Mouse (Mus musculus): Measurements from ENCODE around the gene Frat1. TPM values are rescaled to one million over a fixed set of nuclear protein-coding genes. Genes with fewer than 3 reads are reported as not detected.
"Not testable (repeated sequence)": the region's sequence is repeated elsewhere in the genome, so short reads cannot be mapped to it uniquely, and the experiment has no call there.

Gene Frat1
- polyA plus RNA-seq, 1 experiment from 2014 or later, result 6.6 TPM

DNA sequence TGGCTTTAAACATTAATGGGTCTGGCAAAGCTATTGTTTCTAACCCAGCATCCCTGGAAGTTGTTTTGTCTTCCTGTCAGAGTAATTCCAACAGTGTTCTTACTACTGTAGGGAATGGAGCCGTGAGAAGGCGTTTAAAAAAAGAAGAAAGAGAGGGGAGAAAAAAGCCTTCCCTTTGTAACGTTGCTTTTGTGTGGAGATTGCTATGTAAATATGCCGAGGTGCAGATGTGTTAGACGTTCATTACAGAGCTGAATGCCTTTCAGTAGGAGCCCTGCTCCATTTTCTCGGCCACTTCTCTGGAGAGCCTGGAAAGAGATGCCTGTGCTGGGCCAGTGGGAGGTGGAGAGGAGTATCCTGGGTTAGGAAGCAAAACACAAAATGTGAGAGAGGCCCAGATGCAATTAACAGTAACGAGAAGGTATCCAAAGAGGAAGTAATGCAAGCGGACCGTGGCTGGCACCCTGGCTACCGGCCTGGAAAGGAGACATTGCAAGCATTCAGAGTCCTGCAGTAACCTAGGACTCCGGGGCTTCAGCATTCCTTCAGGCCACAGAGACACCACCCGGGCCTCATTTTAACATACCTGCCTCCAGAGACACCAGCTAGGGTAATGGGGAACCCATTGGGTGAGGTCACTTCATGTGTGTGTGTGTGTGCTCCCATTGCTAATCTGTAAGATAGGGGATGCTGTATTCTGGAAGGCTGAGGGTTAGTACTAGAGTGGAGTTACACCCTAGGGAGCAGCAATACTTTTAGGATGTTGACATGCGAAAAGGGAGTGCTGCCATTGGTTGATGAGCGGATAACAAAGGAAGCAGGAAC, 21.2 kb downstream of the Frat1 start:
- Histone ChIP-seq H3K4me1 (peaks cover 18% of the 10 kb centered on the region), H3K27me3 (ENCODE audit: insufficient read depth, poor library complexity, severe bottlenecking) (no peaks in the 10 kb centered on the region), H3K27ac (0 out of 2 replicates have a peak overlapping the region, but pooled peaks have one; percentile 17), H3K9me3 (no peaks in the 10 kb centered on the region), H3K36me3 (no peaks in the 10 kb centered on the region), H3K4me3 (0 out of 2 replicates have a peak overlapping the region, but pooled peaks have one; percentile 8)
- 35% methylated on average over 14 of the region's 14 CpGs for WGBS
- DNase-seq (ENCODE audit: low spot score), result no peak

DNA sequence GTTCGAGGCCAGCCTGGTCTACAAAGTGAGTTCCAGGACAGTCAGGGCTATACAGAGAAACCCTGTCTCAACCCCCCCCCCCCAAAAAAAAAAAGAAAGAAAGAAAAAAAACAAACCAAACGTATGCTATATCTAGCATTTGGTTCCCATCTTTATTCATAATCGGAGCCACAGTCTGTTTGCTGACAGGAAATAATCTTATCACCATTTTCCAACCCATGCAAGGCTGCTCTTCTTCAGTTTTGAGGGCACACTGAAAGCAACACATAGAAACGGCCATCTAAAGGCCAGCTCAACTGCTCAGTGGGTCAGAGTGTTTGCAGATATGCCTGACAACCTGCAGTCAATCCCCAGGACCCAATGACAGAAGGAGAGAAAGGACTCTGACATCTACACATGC, 22.7 kb downstream of the Frat1 start:
- WGBS, result 68% methylated on average over 4 of the region's 4 CpGs
- Histone ChIP-seq H3K9me3 (no peaks in the 10 kb centered on the region), H3K27me3 (ENCODE audit: insufficient read depth, poor library complexity, severe bottlenecking) (no peaks in the 10 kb centered on the region), H3K4me3 (no peak overlapping the region), H3K36me3 (no peaks in the 10 kb centered on the region), H3K27ac (no peak overlapping the region), H3K4me1 (peaks cover 8% of the 10 kb centered on the region)
- DNase-seq (ENCODE audit: low spot score), result no peak

DNA sequence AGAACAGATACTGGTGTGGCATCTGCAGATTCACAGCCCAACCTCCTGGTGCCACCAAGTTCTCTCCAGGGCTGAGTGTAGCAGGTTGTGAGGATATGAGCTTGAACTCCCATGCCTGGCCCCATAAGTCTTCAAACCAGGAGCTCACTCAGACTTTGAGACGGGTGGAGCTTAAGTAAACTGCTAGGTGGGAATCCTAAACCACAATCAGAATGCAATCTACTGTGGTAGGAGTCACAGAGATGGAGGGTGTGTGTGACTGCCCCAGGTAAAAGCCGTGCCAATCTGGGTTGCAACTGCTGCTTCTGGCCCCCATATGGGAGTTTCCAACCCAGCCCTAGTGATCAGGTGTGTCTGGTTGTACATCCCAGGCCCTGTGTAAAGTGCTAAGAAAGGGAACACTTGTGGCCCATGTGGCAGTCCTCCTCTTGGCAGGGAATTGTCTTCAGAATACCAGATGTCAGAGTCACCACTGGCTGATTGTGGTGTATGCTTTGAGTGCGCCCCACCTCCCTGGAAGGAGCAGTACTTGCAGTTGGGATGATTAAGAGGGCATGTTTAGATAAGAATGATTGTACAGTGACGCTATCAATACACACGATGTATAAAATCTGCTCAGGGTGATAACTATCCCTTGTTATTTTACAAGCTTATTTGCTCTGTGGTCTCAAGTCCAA, 27.5 kb downstream of the Frat1 start:
- Histone ChIP-seq H3K4me3 (no peak overlapping the region), H3K4me1 (peaks cover 10% of the 10 kb centered on the region), H3K27me3 (ENCODE audit: insufficient read depth, poor library complexity, severe bottlenecking) (no peaks in the 10 kb centered on the region), H3K27ac (no peak overlapping the region), H3K9me3 (no peaks in the 10 kb centered on the region), H3K36me3 (peaks cover 7% of the 10 kb centered on the region; the same call in 1 of the 2 replicates)
- DNase-seq (ENCODE audit: low spot score), result no peak
- WGBS, result 72% methylated on average over 5 of the region's 5 CpGs

DNA sequence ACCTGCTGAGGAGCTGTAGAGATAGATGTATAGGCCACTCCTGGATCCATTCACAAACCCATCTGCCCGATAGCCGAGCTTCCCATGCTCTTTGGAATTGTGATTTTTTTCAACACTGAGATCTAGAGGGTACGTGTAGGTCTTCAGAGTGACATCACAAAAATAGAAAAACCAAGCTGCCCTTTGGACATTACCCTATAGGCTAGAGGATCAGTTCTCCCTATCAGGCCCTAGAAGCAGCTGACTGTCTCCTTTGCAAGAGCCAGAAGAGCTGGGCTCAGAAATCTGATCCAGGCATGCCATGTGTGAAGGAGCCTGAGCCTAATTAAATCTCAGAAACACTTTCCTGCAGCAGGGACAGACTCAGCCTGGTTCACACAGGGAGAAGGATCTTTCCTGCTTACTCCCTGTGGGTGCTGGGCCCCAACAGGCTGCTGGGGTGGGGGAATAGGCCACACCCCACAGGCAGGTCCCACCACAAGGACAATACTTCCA, 28.1 kb downstream of the Frat1 start:
- Histone ChIP-seq H3K27me3 (ENCODE audit: insufficient read depth, poor library complexity, severe bottlenecking) (no peaks in the 10 kb centered on the region), H3K36me3 (peaks cover 14% of the 10 kb centered on the region), H3K4me3 (no peak overlapping the region), H3K27ac (no peak overlapping the region; the same call in 1 of the 2 replicates), H3K4me1 (peaks cover 10% of the 10 kb centered on the region), H3K9me3 (no peaks in the 10 kb centered on the region)
- WGBS, result 60% methylated on average over 3 of the region's 3 CpGs
- DNase-seq (ENCODE audit: low spot score), result no peak

DNA sequence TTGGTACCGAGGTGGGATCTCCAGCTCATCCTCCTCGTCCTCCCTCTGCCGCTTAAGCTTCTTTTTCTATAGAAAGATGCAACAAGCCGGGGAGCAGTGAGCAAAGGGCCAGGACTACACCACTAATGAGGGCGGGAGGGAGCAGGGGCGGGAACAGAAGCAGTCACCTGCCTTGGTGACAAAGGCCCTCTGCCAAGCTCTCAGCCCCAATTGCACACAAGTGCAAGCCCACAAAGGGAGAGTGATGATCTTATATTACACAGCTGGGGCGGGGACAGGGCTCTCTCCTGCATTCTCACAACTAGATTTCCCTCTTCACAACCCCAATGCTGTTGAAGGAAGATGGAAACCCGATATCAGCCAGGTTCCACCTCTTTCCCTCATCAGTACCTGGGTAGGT, 36.9 kb downstream of the Frat1 start:
- no peak for DNase-seq (ENCODE audit: low spot score)
- Histone ChIP-seq H3K36me3 (peaks cover 97% of the 10 kb centered on the region), H3K4me1 (no peaks in the 10 kb centered on the region), H3K27me3 (ENCODE audit: insufficient read depth, poor library complexity, severe bottlenecking) (no peaks in the 10 kb centered on the region), H3K9me3 (no peaks in the 10 kb centered on the region), H3K4me3 (no peak overlapping the region), H3K27ac (no peak overlapping the region)
- WGBS, result 90% methylated on average over 8 of the region's 8 CpGs

DNA sequence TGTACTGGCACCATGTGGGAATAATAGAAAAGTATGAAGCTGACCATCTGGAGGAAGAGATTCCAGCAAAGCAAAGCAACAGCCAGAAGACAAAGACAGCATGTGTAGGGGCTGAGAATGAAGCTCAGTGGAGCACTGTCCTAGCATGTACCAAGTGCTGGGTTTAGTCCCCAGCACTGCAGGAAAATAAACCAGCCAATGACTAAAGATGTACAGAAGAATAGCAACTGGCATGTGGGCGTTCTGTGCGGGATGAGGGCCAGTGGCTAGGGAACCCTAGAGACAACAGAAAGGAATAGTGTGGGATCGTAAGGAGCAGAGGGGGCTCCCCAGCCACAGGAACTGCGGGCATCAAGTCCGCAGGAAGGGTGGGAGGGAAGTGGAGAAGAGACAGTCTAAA, 39.5 kb downstream of the Frat1 start:
- Histone ChIP-seq H3K9me3 (no peaks in the 10 kb centered on the region), H3K36me3 (peaks cover 95% of the 10 kb centered on the region), H3K4me1 (no peaks in the 10 kb centered on the region), H3K27me3 (ENCODE audit: insufficient read depth, poor library complexity, severe bottlenecking) (no peaks in the 10 kb centered on the region), H3K4me3 (no peak overlapping the region), H3K27ac (no peak overlapping the region)
- 96% methylated on average over 5 of the region's 5 CpGs for WGBS
- no peak for DNase-seq (ENCODE audit: low spot score)

DNA sequence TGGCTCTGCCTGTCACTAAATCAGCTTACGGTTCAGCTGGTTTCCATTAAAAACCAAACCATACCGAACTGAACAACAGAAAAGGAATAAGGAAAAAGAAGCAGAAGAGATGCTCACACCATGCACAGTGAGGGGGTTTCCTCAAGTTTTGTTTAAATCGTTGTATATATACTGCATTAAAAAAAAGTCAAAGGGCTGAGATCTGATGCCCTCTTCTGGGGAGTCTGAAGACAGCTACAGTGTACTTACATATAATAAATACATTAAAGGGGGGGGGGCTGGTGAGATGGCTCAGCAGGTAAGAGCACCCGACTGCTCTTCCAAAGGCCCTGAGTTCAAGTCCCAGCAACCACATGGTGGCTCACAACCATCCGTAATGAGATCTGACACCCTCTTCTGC, 40.2 kb downstream of the Frat1 start:
- peaks cover 95% of the 10 kb centered on the region for H3K36me3 ChIP-seq
- H3K9me3 ChIP-seq; H3K27ac ChIP-seq; H3K27me3 ChIP-seq (ENCODE audit: insufficient read depth, poor library complexity, severe bottlenecking); H3K4me1 ChIP-seq; H3K4me3 ChIP-seq; DNase-seq (ENCODE audit: low spot score): not testable (repeated sequence)
- WGBS, result 93% methylated on average over 5 of the region's 5 CpGs

DNA sequence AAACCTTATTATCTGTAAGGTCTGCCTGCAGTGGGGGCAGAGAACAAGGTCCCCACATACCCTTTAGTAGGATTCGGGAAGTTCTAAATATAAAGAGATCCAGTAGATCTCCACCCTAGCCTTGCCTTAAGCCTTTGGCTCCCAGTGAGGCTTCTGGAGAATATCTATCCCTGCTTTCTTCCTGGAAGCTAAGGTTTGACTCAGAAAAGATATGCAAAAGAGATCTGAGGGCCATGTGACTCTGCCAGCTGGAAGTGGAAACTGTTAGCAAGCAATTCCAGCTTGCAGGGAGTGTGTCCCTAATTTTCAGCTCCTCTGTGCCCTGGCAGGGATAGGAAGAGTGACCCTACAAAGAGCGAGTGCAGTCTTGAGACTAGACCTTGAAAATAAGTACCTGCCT, 42.5 kb downstream of the Frat1 start:
- 90% methylated on average over 2 of the region's 2 CpGs for WGBS
- Histone ChIP-seq H3K9me3 (no peaks in the 10 kb centered on the region), H3K4me3 (no peak overlapping the region), H3K4me1 (no peaks in the 10 kb centered on the region), H3K36me3 (peaks cover 94% of the 10 kb centered on the region), H3K27ac (no peak overlapping the region), H3K27me3 (ENCODE audit: insufficient read depth, poor library complexity, severe bottlenecking) (no peaks in the 10 kb centered on the region)
- DNase-seq (ENCODE audit: low spot score), result no peak

DNA sequence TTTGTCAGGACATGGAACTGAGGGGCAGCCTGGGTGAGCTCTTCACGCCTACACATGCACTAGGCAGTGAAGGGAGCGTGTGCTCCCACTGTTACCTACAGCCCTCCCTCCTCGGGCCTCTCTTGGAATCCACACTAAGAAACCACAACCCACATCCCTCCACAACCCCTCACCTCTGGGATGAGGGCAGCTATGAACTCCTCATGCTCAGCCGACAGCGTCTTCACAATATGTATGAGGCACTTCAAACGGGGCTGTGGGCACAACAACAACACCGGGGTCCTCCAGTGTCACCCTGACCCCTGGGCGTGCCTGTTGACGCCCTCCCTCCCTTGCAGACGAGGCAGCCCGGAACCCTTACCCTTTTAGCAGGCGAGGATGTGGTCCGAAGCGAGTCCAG, 44.6 kb downstream of the Frat1 start:
- no peak overlapping the region for H3K4me3 ChIP-seq
- DNase-seq (ENCODE audit: low spot score), result no peak
- H3K4me1 ChIP-seq, result no peaks in the 10 kb centered on the region
- H3K27ac ChIP-seq, result no peak overlapping the region
- peaks cover 91% of the 10 kb centered on the region for H3K36me3 ChIP-seq
- 90% methylated on average over 14 of the region's 14 CpGs for WGBS
- no peaks in the 10 kb centered on the region for H3K9me3 ChIP-seq
- H3K27me3 ChIP-seq (ENCODE audit: insufficient read depth, poor library complexity, severe bottlenecking), result no peaks in the 10 kb centered on the region

DNA sequence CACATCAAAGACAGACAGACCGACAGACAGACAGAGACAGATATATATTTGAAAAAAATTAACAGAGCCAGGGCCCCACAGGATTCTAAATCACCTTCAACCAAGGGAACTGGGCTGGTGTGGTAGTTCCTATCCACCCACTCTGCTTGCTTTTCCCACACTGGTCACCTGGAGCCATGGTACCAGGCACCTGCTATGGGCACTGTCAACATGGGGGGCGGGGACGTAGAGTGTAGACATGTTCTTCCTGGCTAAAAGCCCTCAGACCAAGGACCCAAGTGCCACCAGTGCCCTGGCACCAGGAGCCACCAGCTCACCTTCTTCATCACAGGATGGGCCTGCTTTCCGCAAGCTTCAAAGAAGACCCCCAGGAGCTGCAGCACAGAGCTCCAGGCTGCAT, 52.1 kb downstream of the Frat1 start:
- Histone ChIP-seq H3K27me3 (ENCODE audit: insufficient read depth, poor library complexity, severe bottlenecking) (no peaks in the 10 kb centered on the region), H3K4me3 (no peak overlapping the region), H3K36me3 (peaks cover 89% of the 10 kb centered on the region), H3K27ac (no peak overlapping the region), H3K9me3 (no peaks in the 10 kb centered on the region), H3K4me1 (no peaks in the 10 kb centered on the region)
- 97% methylated on average over 4 of the region's 4 CpGs for WGBS
- DNase-seq (ENCODE audit: low spot score), result no peak

Other genes with a start within 250 kb of the Frat1 start
- gene Gm340, start 247.6 kb upstream of the Frat1 start, polyA plus RNA-seq (2016; fragmentation: Nextera tagmentation; extraction: Ambion mirVana), result 1.8 and 1.9 TPM in 2 replicates
- 0.21 and 0.87 TPM in 2 replicates for gene Slit1, start 86.3 kb upstream of the Frat1 start, polyA plus RNA-seq (2016; fragmentation: Nextera tagmentation; extraction: Ambion mirVana)
- gene Arhgap19, start 27.9 kb upstream of the Frat1 start, polyA plus RNA-seq (2016; fragmentation: Nextera tagmentation; extraction: Ambion mirVana), result 23.6 and 29.5 TPM in 2 replicates
- gene Frat2, start 18.2 kb downstream of the Frat1 start, polyA plus RNA-seq (2016; fragmentation: Nextera tagmentation; extraction: Ambion mirVana), result 1.6 and 4.0 TPM in 2 replicates
- 25.1 and 25.8 TPM in 2 replicates for gene Rrp12, start 66.2 kb downstream of the Frat1 start, polyA plus RNA-seq (2016; fragmentation: Nextera tagmentation; extraction: Ambion mirVana)
- gene Pgam1, start 82.0 kb downstream of the Frat1 start, polyA plus RNA-seq (2016; fragmentation: Nextera tagmentation; extraction: Ambion mirVana), result 1,222 and 1,272 TPM in 2 replicates
- 60.1 and 78.1 TPM in 2 replicates for gene Exosc1, start 103.5 kb downstream of the Frat1 start, polyA plus RNA-seq (2016; fragmentation: Nextera tagmentation; extraction: Ambion mirVana)
- 73.4 and 78.9 TPM in 2 replicates for gene Zdhhc16, start 103.5 kb downstream of the Frat1 start, polyA plus RNA-seq (2016; fragmentation: Nextera tagmentation; extraction: Ambion mirVana)
- 25.4 and 27.0 TPM in 2 replicates for gene Mms19, start 151.2 kb downstream of the Frat1 start, polyA plus RNA-seq (2016; fragmentation: Nextera tagmentation; extraction: Ambion mirVana)
- gene Ubtd1, start 151.8 kb downstream of the Frat1 start, polyA plus RNA-seq (2016; fragmentation: Nextera tagmentation; extraction: Ambion mirVana), result 12.4 and 14.0 TPM in 2 replicates
- not detected in 2 replicates for gene Ankrd2, start 206.0 kb downstream of the Frat1 start, polyA plus RNA-seq (2016; fragmentation: Nextera tagmentation; extraction: Ambion mirVana)
- gene Hoga1, start 215.6 kb downstream of the Frat1 start, polyA plus RNA-seq (2016; fragmentation: Nextera tagmentation; extraction: Ambion mirVana), result 0.85 and 1.6 TPM in 2 replicates
- gene 4933411K16Rik, start 222.3 kb downstream of the Frat1 start, polyA plus RNA-seq (2016; fragmentation: Nextera tagmentation; extraction: Ambion mirVana), result 0.15 TPM in 1 of 2 replicates, not detected in the other